Comparison of ENCODE assay signal across 18 mouse cellular contexts in the genomic region with DNA sequence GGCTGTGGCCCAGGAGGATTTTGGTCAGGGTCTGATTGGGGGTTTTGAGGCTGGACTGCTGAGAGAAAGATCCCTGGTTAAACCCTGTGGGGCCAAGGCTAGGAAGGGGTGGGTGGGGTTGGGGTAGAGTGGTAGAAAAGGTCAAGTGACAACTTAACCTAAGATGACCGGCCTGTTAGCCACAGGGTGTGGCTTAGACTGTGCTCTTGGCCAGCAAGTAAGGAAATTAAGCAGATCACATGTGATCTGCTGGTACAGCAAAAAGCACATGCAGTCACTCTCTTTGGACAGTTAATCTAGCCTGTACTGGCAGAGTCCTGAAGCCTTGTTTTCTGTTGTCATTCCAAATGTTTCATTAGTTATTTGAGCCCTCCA. TPM values are rescaled to one million over a fixed set of nuclear protein-coding genes. Genes with fewer than 3 reads are reported as not detected.
A peak's percentile ranks its signal among the peaks of the same experiment; 100 is the strongest.
DNase-seq lines count a peak whose midpoint lies in the region; TF ChIP-seq lines count a peak whose summit lies in the region.
"Had no signal": no experiment of that assay in that cellular context is flagged by ENCODE, and none has a peak within 500 bp of the region (broad histone marks: within the 10 kb centered on the region; RNA-seq: fewer than 3 reads in every experiment).

No protein-coding gene starts in this region.

- H3K36me3 ChIP-seq in myocyte (ENCODE audit: control insufficient read depth, insufficient read depth) = no peaks in the 10 kb centered on the region
- no peaks in the 10 kb centered on the region for H3K36me3 ChIP-seq in limb, embryonic 10.5 days
- H3K36me3 ChIP-seq: midbrain, embryonic 10.5 days had no signal

- TF ChIP-seq POLR2A in myocyte (IDR thresholded peaks at IDR 0.05; ENCODE audit: insufficient read length, low read depth) = no peak

- H3K9me3 ChIP-seq in limb, embryonic 10.5 days (replicated peaks) = no peaks in the 10 kb centered on the region
- H3K9me3 ChIP-seq: midbrain, embryonic 10.5 days had no signal

- H3K4me2 ChIP-seq in myocyte (ENCODE audit: low read depth) = peak overlapping the region; percentile 58
- H3K4me2 ChIP-seq: lung, embryonic 14.5 days had no signal

- H3ac ChIP-seq in myocyte (ENCODE audit: control insufficient read depth, insufficient read length) = no peak overlapping the region

- no peak overlapping the region for H3K27ac ChIP-seq in limb, embryonic 10.5 days
- H3K27ac ChIP-seq: kidney, postnatal 0 days; midbrain, embryonic 10.5 days had no signal

- no peaks in the 10 kb centered on the region for H3K79me2 ChIP-seq in myocyte (ENCODE audit: control insufficient read depth, insufficient read depth)

- no peaks in the 10 kb centered on the region for H3K27me3 ChIP-seq in myocyte (ENCODE audit: control insufficient read depth, insufficient read depth, insufficient read length)
- no peaks in the 10 kb centered on the region for H3K27me3 ChIP-seq in limb, embryonic 10.5 days (ENCODE audit: low read depth, poor library complexity, severe bottlenecking)

- peak; percentile 23 for DNase-seq in adrenal gland, postnatal 14 days
- no peak for DNase-seq in adrenal gland, postnatal 10 days
- peak; percentile 22 to 51 for DNase-seq in lung, adult 18-20 months
- no peak for DNase-seq in lung, postnatal 4 days
- peak; percentile 35 to 50 for DNase-seq in adrenal gland, postnatal 36 days
- no peak for DNase-seq in thymus, adult 18-20 months
- no peak for DNase-seq in limb, embryonic 10.5 days (ENCODE audit: low spot score)
- DNase-seq: cerebellum, adult 9-11 months; layer of hippocampus, postnatal 36 days; lung, embryonic 14.5 days; right cerebral cortex, postnatal 4 days had no signal

- no peaks in the 10 kb centered on the region for H3K4me1 ChIP-seq in limb, embryonic 10.5 days
- H3K4me1 ChIP-seq: midbrain, embryonic 10.5 days had no signal

- WGBS in limb, embryonic 10.5 days = 73% methylated on average over 1 of the region's 1 CpGs

- no peak overlapping the region for H3K4me3 ChIP-seq in myocyte
- H3K4me3 ChIP-seq in limb, embryonic 10.5 days = no peak overlapping the region
- H3K4me3 ChIP-seq: midbrain, embryonic 10.5 days had no signal

TF ChIP-seq in myocyte, 11 proteins besides CTCF, POLR2A, EP300 and RAD21:
- peak; percentile 27 for TF ChIP-seq USF1 (IDR thresholded peaks at IDR 0.05; ENCODE audit: low read depth)
- no peak for TF ChIP-seq MYOG (IDR thresholded peaks at IDR 0.05; ENCODE audit: control insufficient read depth in 1 of 3, insufficient read depth in 1 of 3, insufficient read length in 2 of 3, low read depth in 2 of 3)

RNA-seq across cellular contexts. Expression of a gene that starts 12.4 kb away (rescaled TPM):
- total RNA-seq in adrenal gland, postnatal 14 days (2021) = 39.0 and 51.5 TPM in 2 replicates
- 10 to 100 TPM; 32.2 to 42.3 TPM for total RNA-seq in adrenal gland, postnatal 10 days (2021)
- 10 to 100 TPM; 30.1 to 69.5 TPM for total RNA-seq in adrenal gland, postnatal 36 days (2021)
- 25.1 TPM for polyA plus RNA-seq in myocyte (2012; fragmentation: generic; extraction: Trizol)
- 20.0 and 23.0 TPM in 2 replicates for polyA plus RNA-seq in limb, embryonic 10.5 days (2016; fragmentation: Nextera tagmentation; extraction: Ambion mirVana)

RNA-seq across cellular contexts. Expression of a gene that starts 46.6 kb away (rescaled TPM):
- 0.26 and 0.33 TPM in 2 replicates for total RNA-seq in adrenal gland, postnatal 14 days (2021)
- under 1 TPM in 1 of 2 experiments, not detected in 1; 0.39 TPM for total RNA-seq in adrenal gland, postnatal 10 days (2021)
- total RNA-seq in adrenal gland, postnatal 36 days (2021) = under 1 TPM in 1 of 2 experiments, not detected in 1; 0.36 TPM
- 1.4 TPM for polyA plus RNA-seq in myocyte (2012; fragmentation: generic; extraction: Trizol)
- 0.61 and 0.80 TPM in 2 replicates for polyA plus RNA-seq in limb, embryonic 10.5 days (2016; fragmentation: Nextera tagmentation; extraction: Ambion mirVana)
- total RNA-seq: heart, adult 18-20 months had no signal
- polyA plus RNA-seq: hindbrain, embryonic 11.5 days; inflammation-experienced regulatory T-cells, adult 6 months; liver, adult 2 months; lung, embryonic 14.5 days had no signal

RNA-seq across cellular contexts. Expression of a gene that starts 50.1 kb away (rescaled TPM):
- 29.5 and 31.4 TPM in 2 replicates for total RNA-seq in adrenal gland, postnatal 14 days (2021)
- 10 to 100 TPM; 27.4 to 27.7 TPM for total RNA-seq in adrenal gland, postnatal 10 days (2021)
- total RNA-seq in adrenal gland, postnatal 36 days (2021) = 10 to 100 TPM; 29.9 to 35.4 TPM
- 6.5 TPM for polyA plus RNA-seq in myocyte (2012; fragmentation: generic; extraction: Trizol)
- polyA plus RNA-seq in limb, embryonic 10.5 days (2016; fragmentation: Nextera tagmentation; extraction: Ambion mirVana) = 9.0 and 9.7 TPM in 2 replicates

RNA-seq across cellular contexts. Expression of a gene that starts 50.5 kb away (rescaled TPM):
- 214 and 236 TPM in 2 replicates for total RNA-seq in adrenal gland, postnatal 14 days (2021)
- total RNA-seq in adrenal gland, postnatal 10 days (2021) = 100 to 1,000 TPM; 157 to 176 TPM
- 100 to 1,000 TPM; 425 to 528 TPM for total RNA-seq in adrenal gland, postnatal 36 days (2021)
- 291 TPM for polyA plus RNA-seq in myocyte (2012; fragmentation: generic; extraction: Trizol)
- 26.4 and 35.7 TPM in 2 replicates for polyA plus RNA-seq in limb, embryonic 10.5 days (2016; fragmentation: Nextera tagmentation; extraction: Ambion mirVana)

Comparison
In these comparisons a context has a peak if more than half of its experiments do, and no peak if none do; other contexts are left out.
1. DNase-seq: peak in adrenal gland, postnatal 14 days (single experiment), lung, adult 18-20 months (2 of 2) and adrenal gland, postnatal 36 days (2 of 2); none in adrenal gland, postnatal 10 days (single experiment), lung, postnatal 4 days (0 of 2), thymus, adult 18-20 months (0 of 2) and limb, embryonic 10.5 days (single experiment).